8 mouse cellular contexts compared by ENCODE assay signal in the genomic region with DNA sequence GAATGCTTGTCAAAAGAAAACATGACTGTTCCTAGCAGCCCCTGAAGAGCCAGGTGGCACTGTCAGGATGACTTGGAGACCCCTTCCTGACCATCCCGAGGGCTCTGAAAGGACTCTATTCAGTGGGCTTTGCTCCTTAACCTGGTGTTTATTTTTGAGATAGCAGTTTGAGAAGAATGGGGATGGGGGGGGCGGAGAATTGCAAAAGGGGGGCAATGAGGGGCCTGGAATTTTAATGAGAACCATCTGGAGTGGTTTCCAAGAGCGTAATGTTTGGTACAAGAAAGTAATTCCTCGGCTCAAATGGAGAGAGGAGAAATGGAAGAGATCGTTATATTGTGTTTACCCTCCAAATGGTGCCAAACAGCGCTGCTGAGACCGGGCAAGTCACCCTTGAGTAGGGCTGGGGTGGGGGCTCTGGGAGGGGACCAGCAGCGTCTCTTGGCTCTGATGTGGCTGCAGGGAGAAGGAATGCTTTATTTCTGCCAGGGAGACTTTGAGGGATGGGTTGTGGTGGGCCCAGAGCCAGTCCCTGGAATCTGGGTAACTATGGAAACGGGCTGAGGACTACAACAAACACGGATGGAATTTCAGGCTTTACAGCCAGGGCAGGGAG. TPM values are rescaled to one million over a fixed set of nuclear protein-coding genes. Genes with fewer than 3 reads are reported as not detected.
A peak's percentile ranks its signal among the peaks of the same experiment; 100 is the strongest.
DNase-seq lines count a peak whose midpoint lies in the region; ATAC-seq lines count a peak whose summit lies in the region.

No protein-coding gene starts in this region.

- H3K4me2 ChIP-seq in hindbrain, embryonic 16.5 days (ENCODE audit: low read length) = peak overlapping the region; percentile 54
- H3K4me2 ChIP-seq in liver, embryonic 11.5 days = peak overlapping the region; percentile 27
- peak overlapping the region; percentile 45 for H3K4me2 ChIP-seq in neural tube, embryonic 12.5 days (replicated peaks)

- H3K9me3 ChIP-seq in hindbrain, embryonic 16.5 days (ENCODE audit: control insufficient read depth, low read length) = no peaks in the 10 kb centered on the region
- H3K9me3 ChIP-seq in liver, embryonic 11.5 days (ENCODE audit: control insufficient read depth, low read length) = no peaks in the 10 kb centered on the region
- no peaks in the 10 kb centered on the region for H3K9me3 ChIP-seq in neural tube, embryonic 12.5 days

- ATAC-seq in hindbrain, embryonic 16.5 days = peak; percentile 95
- ATAC-seq in liver, embryonic 11.5 days (replicated peaks; ENCODE audit: low FRiP score) = no peak
- peak; percentile 90 for ATAC-seq in neural tube, embryonic 12.5 days (ENCODE audit: low FRiP score, low read depth)
- no peak for ATAC-seq in inflammation-experienced regulatory T-cells, adult 6 months

- H3K27ac ChIP-seq in hindbrain, embryonic 16.5 days (ENCODE audit: low read depth, low read length) = peak overlapping the region; percentile 19
- peak overlapping the region; percentile 60; the same call in 1 of the 2 replicates for H3K27ac ChIP-seq in liver, embryonic 11.5 days (ENCODE audit: low read depth, low read length)
- H3K27ac ChIP-seq in neural tube, embryonic 12.5 days = peak overlapping the region; percentile 62

- no peak overlapping the region for H3K9ac ChIP-seq in hindbrain, embryonic 16.5 days (ENCODE audit: low read depth, low read length)
- no peak overlapping the region for H3K9ac ChIP-seq in liver, embryonic 11.5 days (ENCODE audit: low read depth, low read length)
- H3K9ac ChIP-seq in neural tube, embryonic 12.5 days = no peak overlapping the region

- intact Hi-C loops in gastrocnemius, postnatal 14 days (cut with DNase I; ENCODE audit: low total_unique reads) = no loop called here

- H3K4me3 ChIP-seq in hindbrain, embryonic 16.5 days (ENCODE audit: low read length) = peak overlapping the region; percentile 21; the same call in 1 of the 2 replicates
- no peak overlapping the region for H3K4me3 ChIP-seq in liver, embryonic 11.5 days (ENCODE audit: low read depth, low read length)
- no peak overlapping the region for H3K4me3 ChIP-seq in neural tube, embryonic 12.5 days

- peaks cover 22% of the 10 kb centered on the region for H3K4me1 ChIP-seq in hindbrain, embryonic 16.5 days (ENCODE audit: control insufficient read depth, insufficient read depth, low read depth, low read length)
- peaks cover 3% of the 10 kb centered on the region; the same call in 1 of the 2 replicates for H3K4me1 ChIP-seq in liver, embryonic 11.5 days (replicated peaks; ENCODE audit: control insufficient read depth, insufficient read depth, low read length)
- peaks cover 31% of the 10 kb centered on the region for H3K4me1 ChIP-seq in neural tube, embryonic 12.5 days

- WGBS in hindbrain, embryonic 16.5 days = 6% methylated on average over 10 of the region's 10 CpGs
- 39% methylated on average over 10 of the region's 10 CpGs for WGBS in liver, embryonic 11.5 days
- 5% methylated on average over 10 of the region's 10 CpGs for WGBS in neural tube, embryonic 12.5 days

- no peaks in the 10 kb centered on the region for H3K36me3 ChIP-seq in hindbrain, embryonic 16.5 days (ENCODE audit: control insufficient read depth, insufficient read depth, low read length)
- H3K36me3 ChIP-seq in liver, embryonic 11.5 days (ENCODE audit: control insufficient read depth, insufficient read depth, low read length) = no peaks in the 10 kb centered on the region
- H3K36me3 ChIP-seq in neural tube, embryonic 12.5 days = no peaks in the 10 kb centered on the region

- H3K27me3 ChIP-seq in hindbrain, embryonic 16.5 days (replicated peaks; ENCODE audit: control insufficient read depth, insufficient read depth, low read length) = no peaks in the 10 kb centered on the region
- H3K27me3 ChIP-seq in liver, embryonic 11.5 days (replicated peaks; ENCODE audit: control insufficient read depth, insufficient read depth, low read length) = no peaks in the 10 kb centered on the region
- H3K27me3 ChIP-seq in neural tube, embryonic 12.5 days (replicated peaks) = no peaks in the 10 kb centered on the region

- DNase-seq in ZHBTc4 (ENCODE audit: low read depth, low spot score) = peak; percentile 69
- peak; percentile 73 for DNase-seq in brain, embryonic 18.5 days (ENCODE audit: low read depth, low spot score)
- peak; percentile 82 for DNase-seq in gastrocnemius, postnatal 14 days
- DNase-seq in liver, embryonic 11.5 days (ENCODE audit: low spot score) = peak; percentile 53
- DNase-seq in spleen, postnatal 10 days (ENCODE audit: low spot score in 2 of 2) = no peak

RNA-seq across cellular contexts. Expression of gene Cep63, which starts 17.3 kb away (rescaled TPM):
- total RNA-seq in gastrocnemius, postnatal 14 days (2021) = 10 to 100 TPM; 24.1 to 24.4 TPM
- 33.2 and 34.4 TPM in 2 replicates for polyA plus RNA-seq in hindbrain, embryonic 16.5 days (2015; fragmentation: Nextera tagmentation; extraction: Ambion mirVana)
- polyA plus RNA-seq in liver, embryonic 11.5 days (2014; fragmentation: Nextera tagmentation; extraction: Ambion mirVana) = 39.1 and 41.6 TPM in 2 replicates
- polyA plus RNA-seq in neural tube, embryonic 12.5 days (2016; fragmentation: Nextera tagmentation; extraction: Ambion mirVana) = 47.2 and 53.9 TPM in 2 replicates
- 10 to 100 TPM; 38.9 to 61.0 (median 49.9) TPM for polyA plus RNA-seq in inflammation-experienced regulatory T-cells, adult 6 months (2017; shearing (Covaris generic))

RNA-seq across cellular contexts. Expression of gene Anapc13, which starts 17.5 kb away (rescaled TPM):
- 100 to 1,000 TPM; 223 to 226 TPM for total RNA-seq in gastrocnemius, postnatal 14 days (2021)
- 133 and 146 TPM in 2 replicates for polyA plus RNA-seq in hindbrain, embryonic 16.5 days (2015; fragmentation: Nextera tagmentation; extraction: Ambion mirVana)
- 141 and 149 TPM in 2 replicates for polyA plus RNA-seq in liver, embryonic 11.5 days (2014; fragmentation: Nextera tagmentation; extraction: Ambion mirVana)
- 177 and 194 TPM in 2 replicates for polyA plus RNA-seq in neural tube, embryonic 12.5 days (2016; fragmentation: Nextera tagmentation; extraction: Ambion mirVana)
- 100 to 1,000 TPM; 106 to 147 (median 129) TPM for polyA plus RNA-seq in inflammation-experienced regulatory T-cells, adult 6 months (2017; shearing (Covaris generic))

Comparison
In these comparisons a context has a peak if more than half of its experiments do, and no peak if none do; other contexts are left out.
1. DNase-seq: peak in ZHBTc4 (single experiment), brain, embryonic 18.5 days (single experiment), gastrocnemius, postnatal 14 days (single experiment) and liver, embryonic 11.5 days (single experiment); none in spleen, postnatal 10 days (0 of 2).
2. ATAC-seq: peak in hindbrain, embryonic 16.5 days (single experiment) and neural tube, embryonic 12.5 days (single experiment); none in liver, embryonic 11.5 days (single experiment) and inflammation-experienced regulatory T-cells, adult 6 months (single experiment).
3. Peak in every context shown above with its lines, with median percentiles within 50 percentile points of each other: H3K27ac ChIP-seq and H3K4me2 ChIP-seq.